Mouse (Mus musculus) midbrain, embryonic 10.5 days (tissue): ENCODE measurements around the gene Dagla. TPM values are rescaled to one million over a fixed set of nuclear protein-coding genes. Genes with fewer than 3 reads are reported as not detected.

ENCODE experiments used
- DNase-seq: peaks from one replicate; pipeline ENCODE4 v3.0.0-alpha.2; 2017; ENCODE audit warnings: low spot score
- H3K27ac ChIP-seq: fragments of 300-500 bp; sonication (generic); replicated peaks from 2 replicates; pipeline ENCODE4 v1.5.1; 2016; ENCODE audit warnings: mild to moderate bottlenecking
- H3K27me3 ChIP-seq: fragments of 300-500 bp; sonication (generic); 2 replicates; pipeline ENCODE4 v1.6.1; 2016; ENCODE audit warnings: low read depth, mild to moderate bottlenecking; ENCODE audit not compliant: poor library complexity, severe bottlenecking
- H3K36me3 ChIP-seq: fragments of 300-500 bp; sonication (generic); 2 replicates; pipeline ENCODE4 v1.6.1; 2016; ENCODE audit warnings: mild to moderate bottlenecking, moderate library complexity
- H3K4me1 ChIP-seq: fragments of 300-500 bp; sonication (generic); 2 replicates; pipeline ENCODE4 v1.6.1; 2016
- H3K4me3 ChIP-seq: fragments of 300-500 bp; sonication (generic); 2 replicates; pipeline ENCODE4 v1.5.1; 2016; ENCODE audit warnings: mild to moderate bottlenecking, moderate library complexity
- H3K9me3 ChIP-seq: fragments of 300-500 bp; sonication (generic); replicated peaks from 2 replicates; pipeline ENCODE4 v1.6.1; 2016; ENCODE audit warnings: mild to moderate bottlenecking
- whole genome bisulfite sequencing: fragments of 180-500 bp; shearing (Covaris S2); methylation state at CpG from one replicate; pipeline ENCODE4 v1.1.7; 2016; 5-methylcytosine and 5-hydroxymethylcytosine counted together
- polyA plus RNA-seq: library from polyadenylated mRNA; unstranded; fragments of >200 nt; fragmentation: Nextera tagmentation; extraction: Ambion mirVana; gene quantifications from 2 replicates; pipeline ENCODE4 v1.2.1, GENCODE M21; 2016

Gene Dagla
- 1.8 and 2.7 TPM in 2 replicates for polyA plus RNA-seq

GRCm38 (mm10) chr19:10304810-10305544 lies at the start of gene Dagla:
Gene Dagla, minus strand, starts transcription at chr19:10304877.
- Histone ChIP-seq H3K27me3 (peaks cover 50% of the 10 kb centered on the region), H3K27ac (peak within 1 kb of the TSS; percentile 89), H3K9me3 (no peaks in the 10 kb centered on the region), H3K4me3 (peak within 1 kb of the TSS; percentile 78), H3K4me1 (peaks cover 18% of the 10 kb centered on the region), H3K36me3 (no peaks in the 10 kb centered on the region)
- peak; percentile 84 for DNase-seq
- WGBS, result 9% methylated on average over 56 of the region's 56 CpGs

GRCm38 (mm10) chr19:10352218-10352617 lies 47.5 kb upstream of the Dagla start:
- Histone ChIP-seq H3K36me3 (no peaks in the 10 kb centered on the region), H3K27ac (peak overlapping the region; percentile 35), H3K4me3 (no peak overlapping the region), H3K4me1 (peaks cover 50% of the 10 kb centered on the region), H3K9me3 (peaks cover 3% of the 10 kb centered on the region; the same call in 1 of the 2 replicates), H3K27me3 (no peaks in the 10 kb centered on the region; the same call in 1 of the 2 replicates)
- WGBS, result 92% methylated on average over 7 of the region's 7 CpGs
- no peak for DNase-seq

- peak overlapping the region; percentile 69 for H3K27ac ChIP-seq
- H3K36me3 ChIP-seq, result no peaks in the 10 kb centered on the region
- peaks cover 36% of the 10 kb centered on the region for H3K4me1 ChIP-seq
- H3K27me3 ChIP-seq, result peaks cover 27% of the 10 kb centered on the region
- H3K9me3 ChIP-seq, result peaks cover 3% of the 10 kb centered on the region; the same call in 1 of the 2 replicates
- H3K4me3 ChIP-seq, result no peak overlapping the region
- WGBS, result 36% methylated on average over 5 of the region's 5 CpGs
- DNase-seq, result no peak
Observed at GRCm38 (mm10) chr19:10347628-10348273, 43.1 kb upstream of the Dagla start.

- peaks cover 55% of the 10 kb centered on the region for H3K4me1 ChIP-seq
- no peaks in the 10 kb centered on the region for H3K9me3 ChIP-seq
- no peaks in the 10 kb centered on the region for H3K36me3 ChIP-seq
- peak overlapping the region; percentile 39; the same call in 1 of the 2 replicates for H3K27ac ChIP-seq
- peaks cover 42% of the 10 kb centered on the region for H3K27me3 ChIP-seq
- DNase-seq, result no peak
- WGBS, result 48% methylated on average over 12 of the region's 12 CpGs
- no peak overlapping the region for H3K4me3 ChIP-seq
Observed at GRCm38 (mm10) chr19:10345696-10346095, 41.0 kb upstream of the Dagla start.

- Histone ChIP-seq H3K27ac (no peak overlapping the region), H3K4me3 (no peak overlapping the region), H3K36me3 (no peaks in the 10 kb centered on the region), H3K27me3 (peaks cover 60% of the 10 kb centered on the region), H3K4me1 (peaks cover 66% of the 10 kb centered on the region), H3K9me3 (no peaks in the 10 kb centered on the region)
- DNase-seq, result no peak
- WGBS, result 81% methylated on average over 10 of the region's 10 CpGs
Observed at GRCm38 (mm10) chr19:10343866-10344265, 39.2 kb upstream of the Dagla start.

GRCm38 (mm10) chr19:10341817-10342439 lies 37.3 kb upstream of the Dagla start:
- Histone ChIP-seq H3K27ac (peak overlapping the region; percentile 63), H3K4me1 (peaks cover 66% of the 10 kb centered on the region), H3K9me3 (no peaks in the 10 kb centered on the region), H3K4me3 (no peak overlapping the region), H3K36me3 (no peaks in the 10 kb centered on the region), H3K27me3 (peaks cover 77% of the 10 kb centered on the region)
- 66% methylated on average over 12 of the region's 12 CpGs for WGBS
- DNase-seq, result no peak

GRCm38 (mm10) chr19:10341152-10341551 lies 36.5 kb upstream of the Dagla start:
- Histone ChIP-seq H3K4me1 (peaks cover 61% of the 10 kb centered on the region), H3K27ac (peak overlapping the region; percentile 63), H3K9me3 (no peaks in the 10 kb centered on the region), H3K27me3 (peaks cover 82% of the 10 kb centered on the region), H3K36me3 (no peaks in the 10 kb centered on the region), H3K4me3 (no peak overlapping the region)
- peak; percentile 85 for DNase-seq
- 16% methylated on average over 11 of the region's 11 CpGs for WGBS

- H3K4me1 ChIP-seq, result peaks cover 57% of the 10 kb centered on the region
- 45% methylated on average over 5 of the region's 5 CpGs for WGBS
- H3K4me3 ChIP-seq, result no peak overlapping the region
- no peaks in the 10 kb centered on the region for H3K36me3 ChIP-seq
- H3K9me3 ChIP-seq, result no peaks in the 10 kb centered on the region
- peaks cover 82% of the 10 kb centered on the region for H3K27me3 ChIP-seq
- no peak for DNase-seq
- no peak overlapping the region for H3K27ac ChIP-seq
Observed at GRCm38 (mm10) chr19:10340661-10341060, 36.0 kb upstream of the Dagla start.

GRCm38 (mm10) chr19:10339271-10339670 lies 34.6 kb upstream of the Dagla start:
- Histone ChIP-seq H3K4me3 (no peak overlapping the region), H3K36me3 (no peaks in the 10 kb centered on the region), H3K4me1 (peaks cover 54% of the 10 kb centered on the region), H3K27me3 (peaks cover 77% of the 10 kb centered on the region), H3K27ac (peak overlapping the region; percentile 39; the same call in 1 of the 2 replicates), H3K9me3 (no peaks in the 10 kb centered on the region)
- no peak for DNase-seq
- WGBS, result 11% methylated on average over 5 of the region's 5 CpGs

GRCm38 (mm10) chr19:10338724-10339123 lies 34.0 kb upstream of the Dagla start:
- no peak overlapping the region for H3K27ac ChIP-seq
- no peaks in the 10 kb centered on the region for H3K36me3 ChIP-seq
- peaks cover 54% of the 10 kb centered on the region for H3K4me1 ChIP-seq
- peaks cover 72% of the 10 kb centered on the region for H3K27me3 ChIP-seq
- H3K9me3 ChIP-seq, result no peaks in the 10 kb centered on the region
- no peak overlapping the region for H3K4me3 ChIP-seq
- 78% methylated on average over 4 of the region's 4 CpGs for WGBS
- DNase-seq, result no peak

GRCm38 (mm10) chr19:10334467-10334866 lies 29.8 kb upstream of the Dagla start:
- Histone ChIP-seq H3K9me3 (no peaks in the 10 kb centered on the region), H3K27me3 (peaks cover 43% of the 10 kb centered on the region), H3K4me3 (no peak overlapping the region), H3K4me1 (peaks cover 21% of the 10 kb centered on the region), H3K36me3 (no peaks in the 10 kb centered on the region), H3K27ac (no peak overlapping the region)
- WGBS, result 87% methylated on average over 4 of the region's 4 CpGs
- no peak for DNase-seq

- WGBS, result 42% methylated on average over 9 of the region's 9 CpGs
- Histone ChIP-seq H3K4me1 (peaks cover 14% of the 10 kb centered on the region), H3K27ac (no peak overlapping the region), H3K27me3 (peaks cover 36% of the 10 kb centered on the region), H3K4me3 (no peak overlapping the region), H3K36me3 (no peaks in the 10 kb centered on the region), H3K9me3 (no peaks in the 10 kb centered on the region)
- DNase-seq, result peak; percentile 74
Observed at GRCm38 (mm10) chr19:10333545-10334252, 29.0 kb upstream of the Dagla start.
